Mouse (Mus musculus): ENCODE results near the gene Polm.

- TF ChIP-seq GATA1 (IDR thresholded peaks at IDR 0.05; ENCODE audit: low read length) (no peak), TAL1 (IDR thresholded peaks at IDR 0.05; ENCODE audit: low read length) (no peak)
Measured at GRCm38 (mm10) chr11:5861678-5862393, 24.0 kb upstream of the Polm start, which contains the start of gene Aebp1.

Measured in erythroblast, embryonic 14.5 days (primary cell).